9 mouse cellular contexts compared by ENCODE assay signal in genomic region chr13:80827037-80827471, GRCm38 (mm10). TPM values are rescaled to one million over a fixed set of nuclear protein-coding genes. Genes with fewer than 3 reads are reported as not detected.
A peak's percentile ranks its signal among the peaks of the same experiment; 100 is the strongest.
DNase-seq lines count a peak whose midpoint lies in the region; ATAC-seq and TF ChIP-seq lines count a peak whose summit lies in the region.
"Had no signal": no experiment of that assay in that cellular context is flagged by ENCODE, and none has a peak within 500 bp of the region (broad histone marks: within the 10 kb centered on the region; RNA-seq: fewer than 3 reads in every experiment).

No protein-coding gene starts in this region.

- no peak overlapping the region for H3K27ac ChIP-seq in embryonic facial prominence, embryonic 14.5 days (replicated peaks; ENCODE audit: low read depth, low read length)
- H3K27ac ChIP-seq in embryonic facial prominence, embryonic 10.5 days (replicated peaks), result no peak overlapping the region
- H3K27ac ChIP-seq in MEL (ENCODE audit: control insufficient read depth, low read depth, low read length), result no peak overlapping the region
- H3K27ac ChIP-seq: embryonic facial prominence, embryonic 13.5 days had no signal

- no peak overlapping the region for H3K9ac ChIP-seq in embryonic facial prominence, embryonic 14.5 days (ENCODE audit: low read depth, low read length)
- no peak overlapping the region for H3K9ac ChIP-seq in MEL (ENCODE audit: control insufficient read depth, low read depth, low read length, poor library complexity, severe bottlenecking)
- H3K9ac ChIP-seq: embryonic facial prominence, embryonic 13.5 days had no signal

- peak; percentile 23 for DNase-seq in embryonic facial prominence, embryonic 14.5 days (ENCODE audit: low spot score)
- no peak for DNase-seq in embryonic facial prominence, embryonic 10.5 days (ENCODE audit: low spot score)
- peak; percentile 4 for DNase-seq in MEL (ENCODE audit: low read depth, low spot score)
- DNase-seq in frontal cortex, postnatal 36 days (ENCODE audit: low spot score in 2 of 2), result peak; percentile 41 to 58
- peak; percentile 13 to 41 for DNase-seq in left cerebral cortex, postnatal 14 days (ENCODE audit: low spot score in 2 of 2)
- no peak for DNase-seq in ovary, postnatal 10 days (ENCODE audit: low spot score)
- no peak for DNase-seq in ovary, postnatal 36 days (ENCODE audit: low spot score)
- DNase-seq in embryo, embryonic 10.5 days (ENCODE audit: low spot score), result no peak

- H3K4me3 ChIP-seq in embryonic facial prominence, embryonic 14.5 days (ENCODE audit: low read depth, low read length), result no peak overlapping the region
- H3K4me3 ChIP-seq in embryonic facial prominence, embryonic 10.5 days, result no peak overlapping the region
- no peak overlapping the region for H3K4me3 ChIP-seq in MEL (ENCODE audit: control insufficient read depth in 1 of 2, insufficient read depth in 1 of 2, low read depth in 2 of 2, low read length in 2 of 2)
- H3K4me3 ChIP-seq: embryonic facial prominence, embryonic 13.5 days had no signal

- no peak for TF ChIP-seq EP300 in MEL (IDR thresholded peaks at IDR 0.05; ENCODE audit: low read depth in 1 of 2, low read length in 2 of 2)

- no peaks in the 10 kb centered on the region for H3K36me3 ChIP-seq in embryonic facial prominence, embryonic 14.5 days (ENCODE audit: control insufficient read depth, insufficient read depth, low read length)
- H3K36me3 ChIP-seq in embryonic facial prominence, embryonic 10.5 days (replicated peaks), result no peaks in the 10 kb centered on the region
- no peaks in the 10 kb centered on the region for H3K36me3 ChIP-seq in MEL (ENCODE audit: control insufficient read depth in 1 of 2, insufficient read depth in 2 of 2, low read length in 2 of 2)
- H3K36me3 ChIP-seq: embryonic facial prominence, embryonic 13.5 days had no signal

- H3K79me2 ChIP-seq in MEL (ENCODE audit: control insufficient read depth, insufficient read depth, low read length, poor library complexity), result no peaks in the 10 kb centered on the region

- intact Hi-C loops in left cerebral cortex, postnatal 14 days (cut with DNase I), result no loop called here

- H3K4me2 ChIP-seq in embryonic facial prominence, embryonic 14.5 days (ENCODE audit: low read depth, low read length), result no peak overlapping the region
- H3K4me2 ChIP-seq: embryonic facial prominence, embryonic 13.5 days had no signal

- no peak for TF ChIP-seq POLR2A in MEL (IDR thresholded peaks at IDR 0.05; ENCODE audit: control insufficient read depth in 1 of 2, insufficient read depth in 1 of 2, low read depth in 1 of 2, low read length in 2 of 2, poor library complexity in 1 of 2)

- ATAC-seq in embryonic facial prominence, embryonic 14.5 days (ENCODE audit: low read depth), result peak; percentile 62; the same call in 1 of the 2 replicates

- TF ChIP-seq RAD21 in MEL (IDR thresholded peaks at IDR 0.05; ENCODE audit: low read depth, low read length), result no peak

- H3K27me3 ChIP-seq in embryonic facial prominence, embryonic 14.5 days (replicated peaks; ENCODE audit: control insufficient read depth, insufficient read depth, low read length), result no peaks in the 10 kb centered on the region
- no peaks in the 10 kb centered on the region for H3K27me3 ChIP-seq in embryonic facial prominence, embryonic 10.5 days (replicated peaks; ENCODE audit: low read depth, poor library complexity, severe bottlenecking)
- H3K27me3 ChIP-seq in MEL (ENCODE audit: control insufficient read depth in 1 of 2, insufficient read depth in 2 of 2, low read length in 2 of 2), result no peaks in the 10 kb centered on the region
- H3K27me3 ChIP-seq: embryonic facial prominence, embryonic 13.5 days had no signal

- H3K9me3 ChIP-seq in embryonic facial prominence, embryonic 14.5 days (ENCODE audit: control insufficient read depth, low read length), result no peaks in the 10 kb centered on the region
- no peaks in the 10 kb centered on the region for H3K9me3 ChIP-seq in embryonic facial prominence, embryonic 10.5 days
- no peaks in the 10 kb centered on the region for H3K9me3 ChIP-seq in MEL (replicated peaks; ENCODE audit: insufficient read depth, low read length)
- H3K9me3 ChIP-seq: embryonic facial prominence, embryonic 13.5 days had no signal

- no peaks in the 10 kb centered on the region for H3K4me1 ChIP-seq in embryonic facial prominence, embryonic 14.5 days (ENCODE audit: control insufficient read depth, insufficient read depth, low read length)
- H3K4me1 ChIP-seq in embryonic facial prominence, embryonic 10.5 days, result no peaks in the 10 kb centered on the region
- no peaks in the 10 kb centered on the region for H3K4me1 ChIP-seq in MEL (ENCODE audit: control insufficient read depth in 1 of 2, insufficient read depth in 2 of 2, low read length in 2 of 2)
- H3K4me1 ChIP-seq: embryonic facial prominence, embryonic 13.5 days had no signal

- TF ChIP-seq CTCF in MEL (IDR thresholded peaks at IDR 0.05 in 2 of 3, conservative IDR thresholded peaks at IDR 0.05 in 1 of 3; ENCODE audit: control insufficient read depth in 1 of 3, insufficient read depth in 1 of 3, low read depth in 2 of 3, low read length in 3 of 3, poor library complexity in 1 of 3, severe bottlenecking in 1 of 3), result no peak

TF ChIP-seq in MEL, 35 proteins besides CTCF, POLR2A, EP300 and RAD21:
- TF ChIP-seq ETS1 (IDR thresholded peaks at IDR 0.05; ENCODE audit: low read depth, low read length), result no peak
- no peak for TF ChIP-seq MYC (IDR thresholded peaks at IDR 0.05; ENCODE audit: low read depth, low read length)
- TF ChIP-seq BHLHE40 (IDR thresholded peaks at IDR 0.05; ENCODE audit: borderline replicate concordance, low read depth, low read length), result no peak
- no peak for TF ChIP-seq ELF1 (IDR thresholded peaks at IDR 0.05; ENCODE audit: low read depth, low read length)

RNA-seq across cellular contexts. Expression of gene Arrdc3, which starts 56.1 kb away (rescaled TPM):
- polyA plus RNA-seq in embryonic facial prominence, embryonic 14.5 days (2014; fragmentation: Nextera tagmentation; extraction: Ambion mirVana), result 44.2 and 74.4 TPM in 2 replicates
- 52.2 and 56.2 TPM in 2 replicates for polyA plus RNA-seq in embryonic facial prominence, embryonic 10.5 days (2016; fragmentation: Nextera tagmentation; extraction: Ambion mirVana)
- total RNA-seq in MEL (2012; rRNA removed), result 1.3 and 1.5 TPM in 2 replicates
- 1 to 10 TPM in 1 of 2 experiments, not detected in 1; 3.5 TPM for polyA plus RNA-seq in MEL (2012; ENCODE audit: insufficient read depth in 1 of 2, insufficient read length in 2 of 2, low read depth in 1 of 2, low replicate concordance in 2 of 2, missing spikeins in 1 of 2)
- 10 to 100 TPM; 28.1 to 30.2 TPM for total RNA-seq in left cerebral cortex, postnatal 14 days (2021)

Comparison
In these comparisons a context has a peak if more than half of its experiments do, and no peak if none do; other contexts are left out.
1. DNase-seq: peak in embryonic facial prominence, embryonic 14.5 days (single experiment), MEL (single experiment), frontal cortex, postnatal 36 days (2 of 2) and left cerebral cortex, postnatal 14 days (2 of 2); none in embryonic facial prominence, embryonic 10.5 days (single experiment), ovary, postnatal 10 days (single experiment), ovary, postnatal 36 days (single experiment) and embryo, embryonic 10.5 days (single experiment).